Mouse (Mus musculus) forebrain, embryonic 12.5 days (tissue): ENCODE measurements at regions not wholly inside any gene's neighbourhood (a gene's known extent, or its start where the extent isn't known, plus 50 kb on each side); places are given as distances from the start of the nearest gene placed in this dataset.

ENCODE experiments used
- ATAC-seq: fragments of 200-750 bp; cut with Nextera tagmentation; 2 replicates; pipeline ENCODE4 v1.8.0; 2017; ENCODE audit warnings: moderate TSS enrichment; ENCODE audit not compliant: low FRiP score
- H3K27ac ChIP-seq: fragments of 300-500 bp; sonication (generic); 2 replicates; pipeline ENCODE4 v1.5.1; 2016; ENCODE audit warnings: mild to moderate bottlenecking
- H3K27me3 ChIP-seq: fragments of 300-500 bp; sonication (generic); 2 replicates; pipeline ENCODE4 v1.6.1; 2016; ENCODE audit warnings: mild to moderate bottlenecking
- H3K36me3 ChIP-seq: fragments of 300-500 bp; sonication (generic); replicated peaks from 2 replicates; pipeline ENCODE4 v1.6.1; 2016; ENCODE audit warnings: mild to moderate bottlenecking
- H3K4me1 ChIP-seq: fragments of 300-500 bp; sonication (generic); 2 replicates; pipeline ENCODE4 v1.6.1; 2016
- H3K4me2 ChIP-seq: fragments of 300-500 bp; sonication (generic); 2 replicates; pipeline ENCODE4 v1.6.1; 2016; ENCODE audit warnings: mild to moderate bottlenecking, moderate library complexity
- H3K4me3 ChIP-seq: fragments of 300-500 bp; sonication (generic); replicated peaks from 2 replicates; pipeline ENCODE4 v1.5.1; 2016; ENCODE audit warnings: mild to moderate bottlenecking
- H3K9ac ChIP-seq: fragments of 300-500 bp; sonication (generic); 2 replicates; pipeline ENCODE4 v1.6.1; 2016; ENCODE audit warnings: mild to moderate bottlenecking
- H3K9me3 ChIP-seq: fragments of 300-500 bp; sonication (generic); 2 replicates; pipeline ENCODE4 v1.6.1; 2016
- WGBS: fragments of 180-500 bp; shearing (Covaris S2); methylation state at CpG from one replicate; pipeline ENCODE4 v1.1.7; 2016; 5-methylcytosine and 5-hydroxymethylcytosine counted together

DNA sequence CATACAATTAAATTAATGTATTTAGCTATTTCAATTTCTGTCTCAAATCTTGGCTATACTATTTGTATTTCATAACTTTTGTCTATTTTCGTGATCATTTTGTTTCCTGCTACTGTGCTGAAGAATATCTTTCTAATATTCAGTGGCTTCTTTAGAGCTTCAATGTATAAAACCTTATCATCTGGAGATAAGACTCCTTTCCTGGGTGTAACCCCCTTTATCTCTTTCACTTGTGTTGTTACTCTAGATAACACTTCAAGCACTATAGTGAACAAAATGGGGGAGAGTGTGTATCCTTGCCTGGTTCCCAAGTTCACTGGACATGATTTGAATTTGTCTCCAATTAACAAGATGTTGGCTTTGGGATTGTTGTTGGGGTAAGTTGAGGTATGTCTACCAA, 341.5 kb downstream of the 1700017N19Rik start:
- WGBS = 89% methylated on average over 1 of the region's 1 CpGs
- no peak overlapping the region for H3K9ac ChIP-seq
- no peaks in the 10 kb centered on the region for H3K4me1 ChIP-seq
- H3K36me3 ChIP-seq = no peaks in the 10 kb centered on the region
- no peak overlapping the region for H3K4me2 ChIP-seq
- no peak overlapping the region for H3K4me3 ChIP-seq
- no peaks in the 10 kb centered on the region for H3K9me3 ChIP-seq
- H3K27ac ChIP-seq = no peak overlapping the region
- no peak for ATAC-seq
- H3K27me3 ChIP-seq = no peaks in the 10 kb centered on the region

DNA sequence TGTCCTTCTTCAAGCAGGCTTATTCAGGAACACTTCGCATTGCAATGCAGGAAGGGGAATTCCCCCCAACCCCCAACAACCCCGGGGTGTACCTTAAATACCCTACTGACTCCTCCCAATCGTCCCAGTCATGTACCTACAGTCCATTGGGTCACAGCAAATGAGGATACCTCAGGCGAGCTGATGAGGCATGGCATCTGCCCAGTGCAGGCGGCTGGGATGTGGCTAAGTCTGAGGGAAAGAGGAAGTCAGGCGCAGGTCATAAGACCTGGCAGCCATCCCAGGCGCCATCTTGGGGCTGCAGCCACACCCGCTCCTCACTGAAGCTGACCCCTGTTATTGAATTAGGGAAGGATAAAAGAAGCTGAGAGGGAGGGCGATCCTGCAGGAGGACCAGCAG, 368.1 kb downstream of the 1700017N19Rik start:
- Histone ChIP-seq H3K36me3 (no peaks in the 10 kb centered on the region), H3K4me1 (no peaks in the 10 kb centered on the region), H3K27me3 (no peaks in the 10 kb centered on the region), H3K9ac (no peak overlapping the region), H3K4me2 (no peak overlapping the region), H3K27ac (no peak overlapping the region), H3K4me3 (no peak overlapping the region), H3K9me3 (no peaks in the 10 kb centered on the region)
- no peak for ATAC-seq
- WGBS = 89% methylated on average over 9 of the region's 9 CpGs

DNA sequence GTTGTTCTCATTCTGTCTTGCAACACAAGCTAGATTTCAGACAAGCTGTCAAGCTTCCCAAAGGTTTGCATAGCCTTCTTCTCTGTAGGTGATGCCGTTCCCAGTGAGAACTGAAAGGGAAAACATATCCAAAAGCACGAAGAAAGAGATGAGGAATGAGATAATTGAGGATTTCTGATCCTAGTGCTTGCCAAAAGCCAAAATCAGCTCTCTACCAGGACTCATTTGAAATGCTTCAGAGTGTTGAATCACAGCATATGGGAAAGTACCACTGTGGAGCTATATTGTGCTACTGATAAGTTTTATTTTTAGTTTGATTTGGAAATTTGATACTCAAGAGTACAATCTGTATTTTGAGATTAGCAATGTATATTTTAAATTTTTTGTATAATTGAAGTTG, 413.2 kb downstream of the 1700017N19Rik start:
- Histone ChIP-seq H3K4me1 (no peaks in the 10 kb centered on the region), H3K36me3 (no peaks in the 10 kb centered on the region)

DNA sequence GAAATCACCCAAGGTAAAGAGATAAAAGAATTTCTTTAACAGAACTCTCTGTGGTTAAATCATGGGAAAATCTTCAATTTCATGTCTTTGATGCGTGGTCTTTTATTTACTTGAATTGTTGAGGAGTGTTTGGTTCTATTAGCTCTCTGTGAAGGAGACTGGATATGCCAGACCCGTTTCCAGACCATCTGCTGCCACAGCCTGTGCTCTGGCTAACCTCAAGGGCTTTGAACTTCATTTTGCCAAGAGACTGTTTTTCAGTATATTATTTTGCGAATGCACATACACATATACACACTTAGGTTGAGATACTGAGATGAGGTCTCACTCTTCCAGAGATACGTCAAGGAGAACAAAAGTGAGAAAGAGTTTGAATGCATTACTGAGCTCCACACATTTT, 414.4 kb downstream of the 1700017N19Rik start:
- Histone ChIP-seq H3K4me1 (no peaks in the 10 kb centered on the region), H3K4me2 (no peak overlapping the region), H3K27ac (no peak overlapping the region), H3K9me3 (no peaks in the 10 kb centered on the region), H3K4me3 (no peak overlapping the region), H3K36me3 (no peaks in the 10 kb centered on the region), H3K9ac (no peak overlapping the region), H3K27me3 (no peaks in the 10 kb centered on the region)
- no peak for ATAC-seq
- WGBS = 79% methylated on average over 4 of the region's 4 CpGs

More for the DNA sequence above, 413.2 kb downstream of the 1700017N19Rik start:
- ATAC-seq = no peak
- Histone ChIP-seq H3K9ac (no peak overlapping the region), H3K9me3 (no peaks in the 10 kb centered on the region), H3K27ac (no peak overlapping the region), H3K4me3 (no peak overlapping the region), H3K27me3 (no peaks in the 10 kb centered on the region), H3K4me2 (no peak overlapping the region)
- WGBS = 85% methylated on average over 2 of the region's 2 CpGs

DNA sequence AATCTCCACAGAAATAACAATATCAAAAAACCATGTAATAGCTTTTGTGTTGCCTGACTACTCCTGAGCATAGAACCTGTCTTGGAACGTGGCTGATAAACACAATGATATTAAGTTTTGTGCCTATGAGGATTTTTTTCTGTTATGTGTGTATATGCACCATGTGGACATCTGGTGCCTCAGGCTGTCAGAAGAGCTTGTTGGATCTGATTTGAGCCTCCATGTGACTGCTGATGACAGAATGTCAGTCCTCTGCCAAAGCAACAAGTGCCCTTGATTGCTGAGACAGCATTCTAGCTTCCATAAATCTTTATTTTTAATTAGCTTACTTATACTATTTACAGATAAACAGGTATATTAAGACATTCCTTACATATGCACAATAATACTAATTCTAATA, 425.1 kb downstream of the 1700017N19Rik start:
- no peak for ATAC-seq
- 85% methylated on average over 1 of the region's 1 CpGs for WGBS
- no peaks in the 10 kb centered on the region for H3K4me1 ChIP-seq
- H3K27me3 ChIP-seq = no peaks in the 10 kb centered on the region
- H3K4me3 ChIP-seq = no peak overlapping the region
- H3K27ac ChIP-seq = no peak overlapping the region
- no peak overlapping the region for H3K4me2 ChIP-seq
- H3K9ac ChIP-seq = no peak overlapping the region
- no peaks in the 10 kb centered on the region for H3K9me3 ChIP-seq
- H3K36me3 ChIP-seq = no peaks in the 10 kb centered on the region

DNA sequence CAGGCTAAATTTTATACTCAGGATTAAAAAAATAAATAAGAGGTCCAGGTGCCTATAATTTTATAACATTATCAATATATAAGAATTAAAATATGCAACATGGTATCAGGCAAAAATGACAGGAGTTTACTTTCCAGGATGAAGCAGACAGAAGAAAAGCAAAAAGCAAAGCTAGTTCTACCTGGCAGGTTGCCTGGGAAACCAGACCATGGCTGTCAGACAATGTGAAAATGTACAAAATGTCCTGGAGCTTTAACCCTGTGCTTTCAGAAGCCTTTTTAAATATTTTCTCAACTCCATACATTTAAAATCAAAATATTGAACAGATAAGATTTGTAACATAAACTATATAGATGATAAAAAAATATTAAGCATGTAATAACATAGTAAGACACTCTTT, 448.3 kb downstream of the 1700017N19Rik start:
- Histone ChIP-seq H3K36me3 (no peaks in the 10 kb centered on the region), H3K4me2 (no peak overlapping the region), H3K9me3 (no peaks in the 10 kb centered on the region), H3K4me3 (no peak overlapping the region), H3K4me1 (no peaks in the 10 kb centered on the region), H3K27ac (no peak overlapping the region), H3K9ac (no peak overlapping the region), H3K27me3 (no peaks in the 10 kb centered on the region)
- no peak for ATAC-seq

DNA sequence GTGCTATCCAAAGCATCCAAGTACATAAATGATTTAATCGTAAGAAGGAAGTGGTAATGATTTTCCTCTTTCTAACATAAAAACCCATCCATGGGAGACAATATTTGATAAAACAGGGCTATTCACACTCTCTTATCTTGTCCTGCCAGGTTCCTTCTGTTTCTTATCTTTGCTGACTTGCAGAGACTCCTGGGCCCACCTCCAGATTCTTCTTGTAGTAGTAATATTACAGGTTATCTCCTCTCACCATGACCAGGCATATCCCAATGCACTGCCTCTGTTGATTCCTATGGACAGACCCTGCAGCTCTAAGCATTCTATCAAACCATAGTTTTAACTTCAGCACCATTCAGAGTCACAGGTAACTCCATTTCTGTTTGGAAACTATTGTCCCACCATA, 448.8 kb downstream of the 1700017N19Rik start:
- Histone ChIP-seq H3K4me1 (no peaks in the 10 kb centered on the region), H3K9me3 (no peaks in the 10 kb centered on the region), H3K27me3 (no peaks in the 10 kb centered on the region), H3K36me3 (no peaks in the 10 kb centered on the region), H3K9ac (no peak overlapping the region), H3K27ac (no peak overlapping the region), H3K4me2 (no peak overlapping the region), H3K4me3 (no peak overlapping the region)
- ATAC-seq = no peak
- 93% methylated on average over 1 of the region's 1 CpGs for WGBS
